Mouse (Mus musculus) regulatory T cell (primary cell): Measurements from ENCODE around the gene Sapcd1.

Experiments
- in situ Hi-C: fragments of 300-600 bp; cut with MboI, MseI; formaldehyde crosslinking; loops from one replicate; pipeline ENCODE4 v1.15.1; 2025; ENCODE audit warnings: high pct_unique_total_duplicates

Gene Sapcd1

DNA sequence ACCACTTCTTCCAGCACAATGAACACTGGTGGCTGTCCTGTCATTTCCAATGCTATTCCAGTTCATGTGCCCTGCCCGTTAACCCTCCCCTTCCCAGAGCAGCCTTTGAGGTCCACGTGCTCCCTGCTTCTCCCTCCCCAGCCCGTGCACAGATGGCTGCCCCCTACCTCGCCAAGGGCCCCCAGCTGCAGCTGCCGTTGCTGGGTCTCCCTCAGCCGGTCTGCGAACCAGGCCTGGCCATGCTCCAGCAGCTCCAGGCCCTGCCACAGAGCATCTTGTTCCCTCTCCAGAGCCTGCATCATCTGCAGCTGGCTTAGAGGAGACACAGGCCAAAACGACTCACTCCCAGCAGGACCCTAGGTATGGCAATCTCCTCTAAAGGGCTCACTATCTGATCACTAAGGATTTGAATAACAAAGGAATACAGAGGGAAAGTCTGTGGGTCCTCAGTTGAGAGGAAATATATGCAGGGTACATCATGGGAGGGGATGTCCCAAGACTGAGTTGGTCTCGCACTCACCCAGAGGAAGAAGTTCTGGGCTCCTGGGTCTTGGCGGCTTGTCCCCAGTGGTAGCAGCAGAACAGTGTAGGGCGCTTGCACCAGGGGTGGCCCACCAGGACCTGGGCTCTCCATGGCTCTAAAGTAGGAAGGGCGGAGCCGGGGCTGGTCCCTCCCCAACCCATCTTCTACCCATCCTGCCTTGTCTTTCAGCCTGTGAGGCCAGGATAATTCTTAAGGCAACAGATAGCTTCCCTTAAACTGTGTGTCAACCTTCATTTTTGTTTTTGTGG lies at the start of gene Sapcd1:
Gene Sapcd1, minus strand, starts transcription at position 740 of the 792 bp plus-strand sequence.
- in situ Hi-C loops: no loop called here

DNA sequence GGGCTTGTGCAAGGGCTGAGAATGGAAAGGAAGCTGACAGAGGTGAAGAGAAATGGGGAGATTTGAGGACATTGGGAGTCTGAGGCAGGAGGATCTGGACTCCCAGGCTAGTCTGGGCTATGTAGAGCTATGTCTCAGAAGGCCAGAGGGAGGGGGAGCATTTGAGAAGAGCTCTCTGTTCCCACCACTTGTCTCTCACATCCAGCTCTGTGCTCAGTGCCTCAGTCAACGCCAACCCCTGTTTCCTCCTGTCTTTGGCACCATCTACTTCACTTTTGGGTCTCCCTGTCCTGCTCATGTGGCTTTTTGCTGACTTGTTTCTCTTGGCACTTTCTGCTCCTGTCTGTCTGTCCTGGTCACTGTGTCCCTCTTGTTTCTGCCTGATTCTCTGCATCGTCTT lies 49.5 kb upstream of the Sapcd1 start:
- in situ Hi-C loops: no loop called here

DNA sequence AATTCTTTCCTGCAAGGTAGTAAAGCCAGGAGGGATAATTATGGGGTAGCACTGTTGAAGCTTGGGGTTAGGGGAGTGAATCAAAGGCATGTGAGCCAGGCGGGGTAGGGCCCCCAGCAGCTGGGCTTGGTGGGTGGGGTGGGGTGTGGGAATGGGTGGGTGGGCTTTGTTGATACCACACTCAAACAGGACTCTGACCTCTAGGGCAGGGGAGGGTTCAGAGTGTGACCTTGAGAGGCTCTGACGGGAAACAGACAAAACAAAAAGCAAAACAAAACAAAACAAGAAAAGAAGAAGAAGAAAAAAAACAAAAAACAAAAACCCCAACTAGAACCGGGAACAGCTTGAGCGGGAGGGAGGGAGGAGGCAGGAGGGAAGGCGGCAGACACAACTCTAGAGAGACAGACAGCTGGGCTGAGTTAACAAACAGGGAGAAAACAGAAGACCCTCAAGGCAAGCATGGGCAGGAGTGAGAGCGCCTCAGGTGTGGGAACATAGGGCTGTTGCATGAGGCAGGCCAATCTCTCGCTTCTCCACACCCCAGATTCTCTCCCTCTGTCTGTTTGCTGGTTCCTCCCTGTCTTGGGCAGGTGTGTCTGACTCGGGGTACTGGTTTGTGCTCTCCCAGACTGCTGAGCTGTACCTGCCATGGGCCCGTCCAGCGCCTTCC lies 48.8 kb upstream of the Sapcd1 start, which contains the start of gene Ly6g6e:
Gene Ly6g6e, plus strand, starts transcription at position 396 of the 670 bp plus-strand sequence.
- in situ Hi-C loops: no loop called here

DNA sequence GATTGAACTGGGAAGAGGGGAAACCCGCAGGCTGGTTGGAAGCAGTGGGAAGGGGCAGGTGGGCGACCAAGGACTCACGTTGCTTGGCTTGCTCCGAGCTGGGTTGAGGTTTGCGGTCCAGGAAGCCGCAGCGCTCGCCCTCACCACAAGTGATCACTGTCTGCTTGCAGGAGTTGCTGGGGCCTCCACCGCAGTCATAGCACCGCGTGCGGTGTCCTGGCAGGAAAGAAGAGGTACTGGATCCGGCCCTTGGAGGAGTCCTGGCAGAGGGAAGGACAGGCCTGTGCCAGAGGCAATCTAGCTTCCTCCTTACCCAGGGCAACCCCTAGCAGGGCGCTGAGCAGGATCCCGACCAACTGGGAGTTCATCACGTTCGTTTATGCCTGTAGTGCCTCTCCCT lies 46.3 kb upstream of the Sapcd1 start:
- in situ Hi-C loops: no loop called here

DNA sequence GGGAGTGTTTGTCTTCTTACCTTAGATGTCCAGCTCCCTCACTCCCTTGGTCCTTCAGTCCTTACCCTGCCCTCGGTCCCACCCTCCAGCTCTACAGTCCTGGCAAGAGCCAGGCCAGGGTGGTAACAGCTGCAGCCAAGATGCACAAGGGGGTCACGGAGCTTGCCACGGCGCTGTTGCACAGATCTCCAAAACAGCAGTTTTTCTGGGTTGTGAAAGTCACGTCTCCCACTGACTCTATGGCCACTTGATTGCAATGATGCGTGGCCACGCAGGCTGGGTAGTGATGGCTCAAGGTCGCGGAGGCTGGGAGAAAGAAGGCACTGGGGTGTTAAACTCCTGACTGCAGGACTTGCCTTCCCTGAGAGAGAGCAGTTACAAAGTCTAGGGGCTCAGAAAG lies 43.6 kb upstream of the Sapcd1 start:
- in situ Hi-C loops: no loop called here

DNA sequence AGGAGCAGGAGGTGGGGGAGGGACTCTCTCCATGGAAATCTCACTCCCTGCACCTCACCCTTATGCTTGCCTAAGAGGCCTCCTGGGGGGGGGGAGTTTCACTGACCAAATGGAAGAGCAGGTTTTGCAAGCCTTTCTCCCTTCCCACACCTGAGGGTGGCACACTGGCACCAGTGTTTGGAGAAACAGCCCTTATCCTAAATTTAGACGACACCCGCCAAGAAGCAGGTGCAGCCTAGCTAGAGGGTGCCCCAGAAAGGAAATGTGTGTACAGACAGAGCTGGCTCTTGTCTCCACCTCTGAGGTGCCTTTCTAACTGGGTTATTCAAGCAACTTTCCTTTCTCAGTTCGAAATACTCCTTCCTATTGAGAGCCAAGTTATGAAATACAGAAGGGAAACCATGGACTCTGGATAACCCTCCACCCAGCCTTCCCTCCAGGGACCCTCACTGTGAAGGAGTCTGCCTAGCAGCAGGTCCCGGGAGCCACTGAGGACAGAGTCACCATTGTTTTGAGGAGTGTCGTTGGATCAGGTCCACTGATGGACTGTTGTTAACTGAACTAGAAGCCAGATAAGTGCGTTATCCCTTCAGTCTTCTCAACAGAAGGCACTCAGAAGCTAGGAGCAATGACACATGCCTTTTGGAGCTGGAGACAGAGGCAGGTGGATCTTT lies 42.9 kb upstream of the Sapcd1 start:
- in situ Hi-C loops: no loop called here

DNA sequence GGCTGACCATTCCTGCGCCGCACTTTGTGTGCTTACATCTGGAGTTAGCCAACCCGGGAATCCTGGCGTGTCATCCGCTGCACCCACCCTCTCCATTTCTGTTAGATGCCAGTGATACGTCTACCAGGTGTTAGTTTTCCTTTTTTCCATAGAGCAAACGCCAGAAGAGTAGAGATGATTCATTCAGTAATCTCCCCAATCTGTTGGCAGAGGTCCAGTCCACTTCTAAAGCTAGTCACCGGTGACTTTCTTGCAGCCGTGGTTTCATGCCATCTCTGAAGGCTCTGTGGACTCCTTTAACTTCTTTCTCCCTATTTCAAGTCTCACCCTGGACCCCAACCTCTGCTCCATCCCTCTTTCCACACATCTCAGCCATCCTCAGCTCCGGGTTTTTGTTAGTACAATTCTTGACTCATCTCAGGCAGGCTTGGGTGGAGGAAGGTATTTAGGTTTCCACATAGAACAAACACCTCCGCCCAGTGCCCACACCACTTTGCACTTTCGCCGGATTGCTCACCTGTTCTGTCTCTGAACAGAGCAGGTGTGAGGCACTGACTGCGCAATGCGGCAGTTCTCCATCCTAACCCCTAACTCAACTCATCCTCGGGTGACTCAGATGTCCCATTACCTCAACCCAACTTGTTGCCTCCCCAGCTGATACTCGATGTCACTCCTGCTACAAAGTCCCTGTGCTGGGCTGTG lies 40.5 kb upstream of the Sapcd1 start:
- in situ Hi-C loops: loop anchor here (5.0 kb wide), 1 partner anchor 46 kb away; no protein-coding TSS in a partner anchor

DNA sequence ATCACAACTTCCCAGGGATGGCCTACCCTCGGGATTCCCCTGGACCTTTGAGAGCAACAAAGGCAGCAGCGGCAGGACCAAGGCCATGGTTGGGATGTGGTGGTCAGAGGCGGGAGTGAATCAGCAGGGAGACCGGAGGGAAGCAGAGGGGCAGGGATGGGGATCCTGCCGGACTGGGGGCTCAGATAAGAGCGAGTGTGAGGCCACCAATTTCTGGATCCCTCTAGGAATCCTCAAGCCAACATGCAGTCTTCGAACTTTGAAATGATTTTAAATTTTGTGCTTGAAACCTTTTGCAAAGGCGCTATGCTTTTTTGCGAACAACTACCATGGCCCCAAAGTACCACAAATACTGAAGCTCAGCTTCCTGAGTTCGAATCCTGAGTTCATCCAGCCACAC lies 38.3 kb upstream of the Sapcd1 start, which contains the start of gene Mpig6b:
Gene Mpig6b, minus strand, starts transcription at position 101 of the 400 bp plus-strand sequence.
- in situ Hi-C loops: loop anchor here (5.0 kb wide), 1 partner anchor 44 kb away; no protein-coding TSS in a partner anchor

DNA sequence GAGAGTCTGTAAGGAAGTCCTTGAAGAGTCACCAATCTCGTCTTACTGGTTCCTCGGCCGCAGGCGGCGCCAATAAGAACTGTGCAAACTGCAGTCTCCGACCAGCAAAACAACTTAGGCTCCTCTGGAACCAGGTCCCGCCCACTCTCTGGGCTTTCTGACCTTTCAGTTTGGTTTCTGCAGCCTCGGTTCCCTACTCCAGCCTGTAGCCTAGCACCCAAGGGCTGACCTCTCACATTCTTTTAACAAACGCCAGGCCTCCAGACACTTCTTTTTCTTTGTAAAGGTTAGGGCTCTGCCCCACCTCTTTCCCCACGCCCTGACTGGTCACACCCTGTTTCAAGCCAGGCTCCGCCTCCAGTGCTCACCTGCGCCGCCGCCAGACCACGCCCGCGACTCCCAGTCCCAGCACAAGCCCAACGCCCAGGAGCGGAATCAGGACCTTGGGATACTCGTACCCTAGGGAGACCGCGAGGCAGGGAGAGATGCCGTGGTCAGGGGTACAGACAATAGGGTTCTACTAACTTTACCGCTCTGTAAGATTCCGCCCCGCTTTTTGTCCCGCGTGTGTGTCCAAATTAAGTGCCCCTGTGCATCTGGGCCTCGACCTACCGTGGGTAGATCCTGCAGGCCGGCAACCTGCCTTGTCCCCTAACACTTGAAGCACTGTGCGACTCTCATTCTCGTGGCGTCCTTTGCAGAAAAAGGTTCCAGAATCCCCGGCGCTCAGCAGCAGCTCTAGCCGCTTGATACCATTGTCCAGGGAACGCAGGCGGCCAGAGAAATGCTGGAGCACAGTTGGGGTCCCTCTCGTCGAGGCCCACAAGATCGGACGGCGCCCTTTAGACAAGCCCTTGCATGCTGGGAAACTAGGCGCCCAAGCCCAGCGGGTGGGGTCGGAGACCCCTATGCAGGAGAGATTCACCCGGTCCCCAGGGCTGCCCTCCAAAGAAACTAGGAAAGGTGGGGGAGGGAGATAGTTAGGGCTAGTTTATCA lies 37.4 kb upstream of the Sapcd1 start, which contains the start of gene Ly6g6c:
Gene Ly6g6c, plus strand, starts transcription at position 438 of the 997 bp plus-strand sequence.
- in situ Hi-C loops: loop anchor here (5.0 kb wide), 1 partner anchor 43 kb away; no protein-coding TSS in a partner anchor

DNA sequence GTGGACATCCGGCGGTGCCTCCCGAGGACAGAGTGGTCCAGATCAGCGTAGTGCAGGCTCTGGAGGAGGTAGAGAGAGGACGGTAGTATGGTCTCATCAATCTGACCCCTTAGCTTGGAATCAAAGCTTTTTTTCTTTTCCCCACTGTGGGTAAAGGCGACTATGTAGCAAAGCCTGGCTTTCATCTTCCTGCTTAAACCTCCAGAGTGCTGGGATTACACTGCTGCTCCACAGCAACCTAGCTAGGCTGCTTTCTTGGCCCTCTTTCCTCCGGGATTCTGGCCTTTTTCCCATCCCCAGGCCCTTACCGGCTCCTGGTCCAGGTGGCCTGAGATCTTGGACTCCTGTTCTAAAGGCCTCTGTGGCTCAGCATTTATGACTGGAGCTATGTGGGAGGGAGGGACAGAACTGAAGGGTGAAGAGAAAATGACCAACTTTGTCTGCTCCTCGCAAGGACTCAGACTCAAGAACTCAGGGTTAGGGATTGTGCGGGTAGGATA lies 36.6 kb upstream of the Sapcd1 start:
- in situ Hi-C loops: no loop called here

DNA sequence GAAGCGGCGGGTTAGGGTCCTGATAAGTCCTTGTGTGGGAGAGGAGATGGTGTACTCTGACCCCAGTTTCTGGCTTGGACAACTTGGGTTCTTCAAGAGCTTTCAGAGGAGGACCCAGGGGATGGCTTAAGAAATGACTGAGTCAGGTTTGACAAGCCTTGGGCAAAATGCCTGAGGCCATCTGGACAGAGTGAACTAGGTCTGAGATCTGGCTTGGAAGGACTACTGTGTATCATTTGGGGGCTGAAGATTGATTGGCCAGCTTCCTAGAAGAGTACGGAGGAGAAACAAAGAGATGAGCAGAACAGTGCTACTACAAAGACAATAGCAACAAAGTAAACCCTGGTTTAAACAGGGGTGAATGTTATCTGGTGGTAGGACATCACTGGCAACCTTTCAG lies 35.6 kb upstream of the Sapcd1 start:
- in situ Hi-C loops: no loop called here

DNA sequence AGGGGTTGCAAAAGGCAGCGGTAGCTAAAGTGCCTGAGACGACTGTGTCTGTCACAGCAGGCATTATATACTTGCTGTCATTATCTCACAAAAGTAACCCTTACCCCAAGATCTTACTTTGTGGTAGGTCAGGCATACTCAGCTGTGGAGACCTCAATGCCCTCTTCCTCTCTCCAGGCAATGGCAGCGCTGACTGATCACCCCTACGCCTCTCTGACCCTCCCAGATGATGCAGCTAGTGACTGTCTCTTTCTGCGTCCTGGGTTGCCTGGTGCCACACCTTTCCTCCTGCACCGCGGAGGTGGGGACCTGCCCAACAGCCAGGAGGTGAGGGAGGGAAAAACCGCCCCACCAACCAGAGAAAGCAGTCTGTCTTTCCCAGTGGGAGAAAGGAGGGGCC lies 33.5 kb upstream of the Sapcd1 start:
- in situ Hi-C loops: no loop called here

DNA sequence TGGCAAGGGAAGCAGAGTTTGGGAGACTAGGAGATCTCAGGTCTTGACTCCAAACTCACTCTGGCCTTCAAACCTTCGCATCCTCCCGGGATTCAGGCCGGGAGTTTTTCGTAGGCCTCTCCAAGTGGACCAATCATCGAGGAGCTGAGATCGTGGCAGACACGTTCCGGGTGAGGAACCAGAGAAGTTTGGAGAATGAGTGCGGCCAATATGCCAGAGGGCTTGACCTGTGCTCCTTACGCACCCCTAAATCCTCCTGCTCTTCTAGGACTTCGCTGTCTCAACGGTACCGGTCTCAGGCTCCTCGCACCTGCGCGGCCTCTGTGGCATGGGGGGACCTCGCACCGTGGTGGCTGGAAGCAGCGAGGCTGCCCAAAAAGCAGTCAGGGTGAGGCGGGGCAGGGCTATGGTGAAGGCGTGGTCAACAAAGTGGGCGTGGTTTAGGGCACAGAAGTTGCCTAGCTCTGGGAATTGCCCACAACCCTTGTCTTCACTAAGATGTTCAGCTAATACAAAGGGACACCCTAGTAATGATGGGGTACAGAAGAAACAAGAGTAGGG lies 33.0 kb upstream of the Sapcd1 start:
- in situ Hi-C loops: no loop called here

DNA sequence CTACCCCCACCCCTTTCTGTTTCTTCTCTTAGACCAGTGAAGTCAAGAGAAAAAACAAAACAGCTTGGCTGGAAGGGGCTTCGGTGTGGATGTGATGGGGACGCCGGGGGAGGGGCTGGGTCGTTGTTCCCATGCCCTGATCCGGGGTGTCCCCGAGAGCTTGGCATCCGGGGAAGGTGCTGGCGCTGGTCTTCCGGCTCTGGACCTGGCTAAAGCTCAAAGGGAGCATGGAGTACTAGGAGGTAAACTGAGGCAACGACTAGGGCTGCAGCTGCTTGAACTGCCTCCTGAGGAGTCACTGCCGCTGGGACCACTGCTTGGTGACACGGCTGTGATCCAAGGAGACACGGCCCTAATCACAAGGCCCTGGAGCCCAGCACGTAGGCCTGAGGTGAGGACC lies 32.3 kb upstream of the Sapcd1 start:
- in situ Hi-C loops: no loop called here

DNA sequence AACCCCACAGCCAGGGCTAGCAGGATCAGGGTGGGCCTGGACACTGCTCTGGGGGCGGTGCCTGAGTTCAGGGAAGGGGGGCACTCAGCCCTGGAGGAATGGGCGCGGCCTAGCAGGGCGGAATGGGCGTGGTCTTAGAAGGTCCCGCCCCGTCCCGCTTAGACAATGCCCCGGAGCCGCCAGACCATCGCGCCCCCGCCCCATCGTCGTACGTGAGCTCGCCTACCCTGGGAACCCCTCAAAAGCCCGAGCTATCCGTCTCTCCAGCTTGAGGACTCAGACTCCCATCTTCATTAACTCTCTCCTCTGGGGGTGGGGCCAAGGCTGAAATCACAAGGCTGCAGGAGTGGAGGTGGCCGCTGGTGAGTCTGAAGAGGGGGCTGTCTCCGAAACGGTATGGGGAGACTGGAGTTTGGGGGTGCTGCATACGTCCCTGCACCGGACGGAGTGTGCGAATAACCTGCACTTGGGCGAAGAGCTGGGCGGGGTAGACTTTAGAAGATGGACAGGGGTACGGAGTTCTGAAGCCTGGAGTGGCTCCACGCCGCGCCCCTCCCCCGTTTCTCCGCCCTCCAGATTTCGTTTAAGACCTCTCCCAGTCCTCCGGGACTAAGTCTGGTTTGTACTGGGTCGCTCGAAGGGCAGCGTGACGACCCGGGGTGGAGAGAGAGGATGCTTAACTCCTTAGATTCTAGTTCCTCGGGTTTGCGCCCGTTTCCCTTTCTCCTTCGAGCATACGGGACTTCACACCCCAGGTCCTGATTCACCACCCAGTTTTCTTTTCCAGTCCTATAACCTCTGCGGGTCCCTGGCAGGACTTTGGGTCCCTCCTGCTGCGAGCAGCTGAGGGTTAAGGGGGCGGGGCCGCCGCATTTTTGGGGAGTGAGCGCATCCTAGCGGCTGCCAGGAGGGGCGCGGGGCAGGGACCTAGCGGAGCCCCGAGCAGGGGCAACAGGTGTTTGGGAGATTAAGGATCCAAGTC lies 31.4 kb upstream of the Sapcd1 start, which contains the start of gene Ddah2:
Gene Ddah2, plus strand, starts transcription at position 125 of the 982 bp plus-strand sequence.
- in situ Hi-C loops: no loop called here

DNA sequence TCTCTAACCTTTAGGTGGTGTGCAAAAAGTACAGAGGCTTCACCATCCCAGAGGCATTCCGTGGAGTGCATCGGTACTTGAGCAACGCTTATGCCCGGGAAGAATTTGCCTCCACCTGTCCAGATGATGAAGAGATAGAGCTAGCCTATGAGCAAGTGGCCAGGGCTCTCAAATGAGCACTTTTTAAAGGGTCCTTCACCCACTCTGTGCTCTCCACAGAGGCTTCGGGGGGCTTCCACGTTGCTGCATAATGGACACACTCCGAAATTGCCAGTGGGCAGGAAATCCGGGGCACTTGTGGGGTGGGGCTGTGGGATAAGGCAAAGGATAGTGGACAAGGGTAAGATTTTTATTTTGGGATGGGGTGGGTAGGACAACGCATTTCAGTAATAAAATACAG lies 30.5 kb upstream of the Sapcd1 start:
- in situ Hi-C loops: no loop called here

DNA sequence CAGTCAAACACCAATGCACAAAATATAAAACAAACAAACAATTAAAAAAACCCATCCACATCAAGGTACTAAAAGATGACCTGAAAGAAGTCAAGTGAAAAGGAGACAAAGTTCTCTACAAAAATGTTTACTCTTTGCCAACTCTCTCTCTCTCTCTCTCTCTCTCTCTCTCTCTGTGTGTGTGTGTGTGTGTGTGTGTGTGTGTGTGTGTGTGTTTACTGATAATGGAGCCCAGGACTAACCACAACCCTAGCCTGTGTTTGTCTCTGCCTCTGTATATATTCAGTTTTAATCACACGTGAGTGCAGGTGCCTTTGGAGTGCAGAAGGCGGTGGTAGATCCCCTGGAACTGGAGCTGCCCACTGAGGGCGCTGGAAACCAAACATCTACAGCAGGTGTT lies 29.3 kb upstream of the Sapcd1 start:
- in situ Hi-C loops: no loop called here

DNA sequence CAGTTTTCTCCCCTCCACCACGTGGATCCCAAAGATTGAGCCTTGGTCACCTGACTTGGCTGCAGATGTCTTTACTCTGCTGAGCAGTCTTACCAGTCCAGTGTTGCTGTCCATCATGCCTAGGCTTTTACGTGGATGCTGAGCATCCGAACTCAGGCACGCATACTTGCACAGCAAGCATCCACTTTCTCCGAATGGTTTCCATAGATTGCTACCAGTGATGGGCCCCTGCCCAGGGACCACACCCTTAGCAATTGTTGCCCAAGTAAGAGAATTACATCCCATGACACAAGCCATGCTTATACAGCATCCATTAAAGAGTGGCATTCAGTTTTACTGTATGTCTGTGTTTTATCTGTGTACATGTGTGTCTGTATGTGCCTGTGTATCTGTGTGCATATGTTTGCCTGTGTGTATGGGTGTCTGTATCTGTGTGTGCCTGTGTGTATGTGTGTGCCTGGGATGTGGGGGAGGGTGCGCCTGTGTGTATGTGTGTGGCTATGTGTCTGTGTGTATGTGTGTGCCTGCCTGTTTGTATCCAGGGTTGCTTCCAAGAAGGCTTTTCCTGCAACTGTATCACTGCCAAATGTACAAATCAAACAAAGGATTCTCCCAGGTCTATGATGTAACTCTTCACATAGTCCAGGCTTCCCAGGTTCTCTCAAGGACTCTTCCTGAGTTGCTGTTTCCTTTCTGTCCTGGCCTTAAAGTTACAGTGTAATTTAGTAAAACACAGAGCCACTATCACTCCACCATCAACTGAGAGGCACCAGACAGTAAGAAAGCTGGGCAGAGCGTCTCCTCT lies 28.1 kb upstream of the Sapcd1 start:
- in situ Hi-C loops: no loop called here
